Mouse (Mus musculus) stomach, embryonic 14.5 days (tissue): ENCODE data around the gene Lrrc32. TPM values are rescaled to one million over a fixed set of nuclear protein-coding genes. Genes with fewer than 3 reads are reported as not detected.

Source experiments
- ATAC-seq: fragments of 200-750 bp; cut with Nextera tagmentation; 2 replicates; pipeline ENCODE4 v1.8.0; 2017; ENCODE audit warnings: low read depth, moderate TSS enrichment; ENCODE audit not compliant: insufficient number of reproducible peaks, insufficient read depth, low FRiP score
- H3K27ac ChIP-seq: fragments of 300-500 bp; sonication (generic); 2 replicates; pipeline ENCODE4 v1.5.1; 2014; ENCODE audit warnings: mild to moderate bottlenecking, low read length, moderate library complexity, mixed read lengths
- H3K27me3 ChIP-seq: fragments of 300-500 bp; sonication (generic); 2 replicates; pipeline ENCODE4 v1.6.1; 2014; ENCODE audit warnings: low read length, control low read depth, mixed read lengths; ENCODE audit not compliant: control insufficient read depth, insufficient read depth
- H3K36me3 ChIP-seq: fragments of 300-500 bp; sonication (generic); 2 replicates; pipeline ENCODE4 v1.6.1; 2014; ENCODE audit warnings: mild to moderate bottlenecking, control low read depth, low read length, moderate library complexity, mixed read lengths; ENCODE audit not compliant: control insufficient read depth, insufficient read depth
- H3K4me1 ChIP-seq: fragments of 300-500 bp; sonication (generic); 2 replicates; pipeline ENCODE4 v1.6.1; 2014; ENCODE audit warnings: low read length, control low read depth, mixed read lengths; ENCODE audit not compliant: control insufficient read depth, insufficient read depth
- H3K4me2 ChIP-seq: fragments of 300-500 bp; sonication (generic); replicated peaks from 2 replicates; pipeline ENCODE4 v1.6.1; 2014; ENCODE audit warnings: low read depth, low read length, control low read depth
- H3K4me3 ChIP-seq: fragments of 300-500 bp; sonication (generic); 2 replicates; pipeline ENCODE4 v1.5.1; 2014; ENCODE audit warnings: low read depth, low read length, control low read depth
- H3K9ac ChIP-seq: fragments of 300-500 bp; sonication (generic); replicated peaks from 2 replicates; pipeline ENCODE4 v1.6.1; 2014; ENCODE audit warnings: low read depth, mild to moderate bottlenecking, control low read depth, low read length, moderate library complexity, mixed read lengths
- H3K9me3 ChIP-seq: fragments of 300-500 bp; sonication (generic); 2 replicates; pipeline ENCODE4 v1.6.1; 2016; ENCODE audit warnings: low read depth, low read length, control low read depth; ENCODE audit not compliant: control insufficient read depth
- WGBS: fragments of 180-500 bp; shearing (Covaris S2); extraction: QIAGEN DNeasy Blood & Tissue Kit; methylation state at CpG from one replicate; pipeline ENCODE4 v1.1.7; 2014; 5-methylcytosine and 5-hydroxymethylcytosine counted together
- polyA plus RNA-seq: library from polyadenylated mRNA; unstranded; fragments of >200 nt; fragmentation: Nextera tagmentation; extraction: Ambion mirVana; gene quantifications from 2 replicates; pipeline ENCODE4 v1.2.1, GENCODE M21; 2014

The Lrrc32 gene
- polyA plus RNA-seq, 1 experiment from 2014 or later: 12.4 TPM

- 81% methylated on average over 20 of the region's 20 CpGs for WGBS
- no peaks in the 10 kb centered on the region for H3K9me3 ChIP-seq
- peaks cover 9% of the 10 kb centered on the region; the same call in 1 of the 2 replicates for H3K36me3 ChIP-seq
- no peak overlapping the region for H3K4me2 ChIP-seq
- H3K27me3 ChIP-seq: no peaks in the 10 kb centered on the region
- H3K9ac ChIP-seq: no peak overlapping the region
- no peak for ATAC-seq
- no peak overlapping the region for H3K27ac ChIP-seq
- peaks cover 21% of the 10 kb centered on the region; the same call in 1 of the 2 replicates for H3K4me1 ChIP-seq
- H3K4me3 ChIP-seq: no peak overlapping the region
Observed at GRCm38 (mm10) chr7:98498656-98499560, 9.8 kb downstream of the Lrrc32 start.

GRCm38 (mm10) chr7:98499561-98500292 is 10.6 kb downstream of the Lrrc32 start:
- Histone ChIP-seq H3K4me3 (no peak overlapping the region), H3K27me3 (no peaks in the 10 kb centered on the region), H3K4me2 (no peak overlapping the region), H3K36me3 (peaks cover 9% of the 10 kb centered on the region; the same call in 1 of the 2 replicates), H3K9ac (no peak overlapping the region), H3K4me1 (peaks cover 22% of the 10 kb centered on the region; the same call in 1 of the 2 replicates), H3K9me3 (no peaks in the 10 kb centered on the region), H3K27ac (no peak overlapping the region)
- no peak for ATAC-seq
- 77% methylated on average over 25 of the region's 25 CpGs for WGBS

- Histone ChIP-seq H3K9ac (no peak overlapping the region), H3K27ac (no peak overlapping the region), H3K27me3 (no peaks in the 10 kb centered on the region), H3K9me3 (no peaks in the 10 kb centered on the region), H3K4me2 (no peak overlapping the region), H3K36me3 (peaks cover 9% of the 10 kb centered on the region; the same call in 1 of the 2 replicates), H3K4me3 (no peak overlapping the region), H3K4me1 (peaks cover 30% of the 10 kb centered on the region; the same call in 1 of the 2 replicates)
- no peak for ATAC-seq
- 85% methylated on average over 3 of the region's 3 CpGs for WGBS
Observed at GRCm38 (mm10) chr7:98500470-98500869, 11.4 kb downstream of the Lrrc32 start.

GRCm38 (mm10) chr7:98501078-98501477 is 12.0 kb downstream of the Lrrc32 start:
- ATAC-seq: no peak
- no peak overlapping the region for H3K4me3 ChIP-seq
- WGBS: 95% methylated on average over 7 of the region's 7 CpGs
- H3K4me2 ChIP-seq: no peak overlapping the region
- peaks cover 9% of the 10 kb centered on the region; the same call in 1 of the 2 replicates for H3K36me3 ChIP-seq
- peaks cover 33% of the 10 kb centered on the region; the same call in 1 of the 2 replicates for H3K4me1 ChIP-seq
- H3K9me3 ChIP-seq: no peaks in the 10 kb centered on the region
- no peaks in the 10 kb centered on the region for H3K27me3 ChIP-seq
- no peak overlapping the region for H3K9ac ChIP-seq
- no peak overlapping the region for H3K27ac ChIP-seq

GRCm38 (mm10) chr7:98502921-98503320 is 13.8 kb downstream of the Lrrc32 start:
- no peak overlapping the region for H3K9ac ChIP-seq

GRCm38 (mm10) chr7:98503951-98504647 is 15.0 kb downstream of the Lrrc32 start:
- peak overlapping the region; percentile 95 for H3K27ac ChIP-seq
- ATAC-seq: peak; percentile 79; the same call in 1 of the 2 replicates
- 53% methylated on average over 6 of the region's 6 CpGs for WGBS
- H3K9me3 ChIP-seq: no peaks in the 10 kb centered on the region
- no peak overlapping the region for H3K9ac ChIP-seq
- H3K4me3 ChIP-seq: no peak overlapping the region
- no peaks in the 10 kb centered on the region for H3K27me3 ChIP-seq
- no peak overlapping the region for H3K4me2 ChIP-seq
- peaks cover 9% of the 10 kb centered on the region; the same call in 1 of the 2 replicates for H3K36me3 ChIP-seq
- peaks cover 32% of the 10 kb centered on the region; the same call in 1 of the 2 replicates for H3K4me1 ChIP-seq

More at GRCm38 (mm10) chr7:98502921-98503320, 13.8 kb downstream of the Lrrc32 start:
- no peaks in the 10 kb centered on the region for H3K27me3 ChIP-seq
- WGBS: 26% methylated on average over 5 of the region's 5 CpGs
- peaks cover 32% of the 10 kb centered on the region; the same call in 1 of the 2 replicates for H3K4me1 ChIP-seq
- no peak for ATAC-seq
- H3K27ac ChIP-seq: peak overlapping the region; percentile 95; the same call in 1 of the 2 replicates
- no peaks in the 10 kb centered on the region for H3K9me3 ChIP-seq
- no peak overlapping the region for H3K4me2 ChIP-seq
- no peak overlapping the region for H3K4me3 ChIP-seq
- H3K36me3 ChIP-seq: peaks cover 9% of the 10 kb centered on the region; the same call in 1 of the 2 replicates

GRCm38 (mm10) chr7:98504726-98505314 is 15.7 kb downstream of the Lrrc32 start:
- Histone ChIP-seq H3K9ac (no peak overlapping the region), H3K4me1 (peaks cover 32% of the 10 kb centered on the region; the same call in 1 of the 2 replicates), H3K36me3 (peaks cover 5% of the 10 kb centered on the region; the same call in 1 of the 2 replicates), H3K27ac (peak overlapping the region; percentile 95), H3K4me3 (no peak overlapping the region), H3K9me3 (no peaks in the 10 kb centered on the region), H3K4me2 (no peak overlapping the region), H3K27me3 (no peaks in the 10 kb centered on the region)
- 12% methylated on average over 5 of the region's 5 CpGs for WGBS
- peak; percentile 43; the same call in 1 of the 2 replicates for ATAC-seq
